Mouse (Mus musculus): ENCODE data around the gene Cyp1a2. TPM values are rescaled to one million over a fixed set of nuclear protein-coding genes. Genes with fewer than 3 reads are reported as not detected.

Gene Cyp1a2
- polyA plus RNA-seq, 1 experiment from 2014 or later, result not detected

GRCm38 (mm10) chr9:57687751-57688150, 4.2 kb upstream of the Cyp1a2 start, which contains the start of gene Cyp1a1:
Gene Cyp1a1 (plus strand): TSS chr9:57687928.
- 89% methylated on average over 2 of the region's 2 CpGs for WGBS
- H3K9me3 ChIP-seq (ENCODE audit: control insufficient read depth), result no peaks in the 10 kb centered on the region

DNA sequence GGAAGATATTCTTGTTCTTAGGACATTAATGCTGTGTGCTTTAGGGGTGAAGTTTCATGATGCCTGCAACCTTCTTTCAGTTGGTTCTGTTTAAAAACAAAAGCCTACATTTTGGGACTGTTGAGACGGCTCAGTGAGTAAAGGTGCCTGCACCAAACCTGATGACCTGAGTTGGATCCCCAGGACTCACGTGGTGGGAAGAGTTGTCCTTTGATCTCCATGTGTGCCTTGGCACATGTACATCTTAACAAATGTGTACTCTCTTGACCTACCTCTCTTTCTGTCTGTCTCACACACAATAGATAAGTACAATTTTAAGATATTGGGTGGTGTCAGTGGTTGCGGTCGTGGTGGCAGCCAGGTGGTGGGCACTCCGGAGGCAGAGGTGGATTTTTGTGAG, 2.5 kb upstream of the Cyp1a2 start:
- whole genome bisulfite sequencing, result 83% methylated on average over 5 of the region's 5 CpGs
- Histone ChIP-seq H3K4me2 (replicated peaks; ENCODE audit: low read depth) (no peak overlapping the region), H3K36me3 (ENCODE audit: control insufficient read depth, insufficient read depth) (no peaks in the 10 kb centered on the region), H3K4me3 (ENCODE audit: low read depth, low read length) (no peak overlapping the region), H3K9me3 (ENCODE audit: control insufficient read depth) (no peaks in the 10 kb centered on the region), H3K27ac (ENCODE audit: low read depth, low read length) (no peak overlapping the region), H3K9ac (ENCODE audit: low read depth, low read length) (no peak overlapping the region), H3K4me1 (replicated peaks; ENCODE audit: control insufficient read depth, insufficient read depth, low read length) (no peaks in the 10 kb centered on the region), H3K27me3 (replicated peaks; ENCODE audit: control insufficient read depth, insufficient read depth, low read length) (no peaks in the 10 kb centered on the region)
- ATAC-seq, result no peak
- TF ChIP-seq CTCF (IDR thresholded peaks at IDR 0.05; ENCODE audit: low read depth), result no peak

More at GRCm38 (mm10) chr9:57687751-57688150, 4.2 kb upstream of the Cyp1a2 start, which contains the start of gene Cyp1a1:
- Histone ChIP-seq H3K27me3 (replicated peaks; ENCODE audit: control insufficient read depth, insufficient read depth, low read length) (no peaks in the 10 kb centered on the region), H3K9ac (ENCODE audit: low read depth, low read length) (no peak within 1 kb of the TSS), H3K4me2 (replicated peaks; ENCODE audit: low read depth) (no peak within 1 kb of the TSS), H3K27ac (ENCODE audit: low read depth, low read length) (no peak within 1 kb of the TSS), H3K4me1 (replicated peaks; ENCODE audit: control insufficient read depth, insufficient read depth, low read length) (no peaks in the 10 kb centered on the region), H3K36me3 (ENCODE audit: control insufficient read depth, insufficient read depth) (no peaks in the 10 kb centered on the region), H3K4me3 (ENCODE audit: low read depth, low read length) (no peak within 1 kb of the TSS)
- ATAC-seq, result no peak
- TF ChIP-seq CTCF (IDR thresholded peaks at IDR 0.05; ENCODE audit: low read depth), result no peak

DNA sequence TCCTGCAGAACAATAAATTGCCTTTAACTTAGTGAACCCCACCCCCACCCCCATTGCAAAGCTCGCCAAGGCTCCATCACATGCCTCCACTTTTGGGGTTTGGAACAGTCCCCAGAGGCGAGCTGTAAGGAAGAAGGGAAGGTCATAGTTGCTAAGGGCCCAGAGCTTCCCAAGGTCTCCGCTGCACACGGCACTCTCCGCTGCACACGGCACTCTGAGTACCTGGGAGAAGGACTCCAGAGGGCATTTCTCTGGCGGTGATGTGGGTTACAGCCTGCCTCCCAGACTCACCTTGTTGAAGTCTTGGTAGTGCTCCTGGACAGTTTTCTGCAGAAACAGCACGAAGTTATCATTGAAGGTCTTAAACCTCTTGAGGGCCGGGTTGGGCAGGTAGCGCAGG, 2.1 kb downstream of the Cyp1a2 start:
- H3K36me3 ChIP-seq (ENCODE audit: control insufficient read depth, insufficient read depth), result no peaks in the 10 kb centered on the region
- 81% methylated on average over 10 of the region's 10 CpGs for WGBS
- no peaks in the 10 kb centered on the region for H3K4me1 ChIP-seq (replicated peaks; ENCODE audit: control insufficient read depth, insufficient read depth, low read length)
- H3K4me3 ChIP-seq (ENCODE audit: low read depth, low read length), result no peak overlapping the region
- no peaks in the 10 kb centered on the region for H3K27me3 ChIP-seq (replicated peaks; ENCODE audit: control insufficient read depth, insufficient read depth, low read length)
- H3K4me2 ChIP-seq (replicated peaks; ENCODE audit: low read depth), result no peak overlapping the region
- TF ChIP-seq CTCF (IDR thresholded peaks at IDR 0.05; ENCODE audit: low read depth), result no peak
- no peak overlapping the region for H3K9ac ChIP-seq (ENCODE audit: low read depth, low read length)
- H3K27ac ChIP-seq (ENCODE audit: low read depth, low read length), result no peak overlapping the region
- no peaks in the 10 kb centered on the region for H3K9me3 ChIP-seq (ENCODE audit: control insufficient read depth)
- ATAC-seq, result no peak

DNA sequence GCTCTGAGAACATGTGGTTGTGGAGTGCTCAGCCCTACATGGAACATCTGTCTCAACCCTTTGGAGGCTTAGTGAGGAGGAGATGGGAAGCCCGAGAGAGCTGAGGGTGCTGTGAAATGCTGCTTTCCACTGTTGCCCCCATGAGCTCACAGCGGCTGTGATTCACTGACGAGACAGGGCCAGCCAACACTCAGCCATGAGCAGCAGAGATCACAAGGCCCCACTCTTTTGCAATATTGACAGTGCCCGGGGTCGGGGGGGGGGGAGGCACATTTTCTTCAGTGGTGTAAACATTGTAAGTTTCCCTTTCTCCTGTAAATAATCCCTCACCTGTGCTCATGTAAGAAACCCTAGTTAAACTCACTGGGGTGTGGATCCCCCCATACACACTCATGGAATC, 12.0 kb downstream of the Cyp1a2 start:
- no peak for TF ChIP-seq CTCF (IDR thresholded peaks at IDR 0.05; ENCODE audit: low read depth)
- Histone ChIP-seq H3K4me3 (ENCODE audit: low read depth, low read length) (no peak overlapping the region), H3K27ac (ENCODE audit: low read depth, low read length) (no peak overlapping the region), H3K9me3 (ENCODE audit: control insufficient read depth) (no peaks in the 10 kb centered on the region), H3K27me3 (replicated peaks; ENCODE audit: control insufficient read depth, insufficient read depth, low read length) (no peaks in the 10 kb centered on the region), H3K4me2 (replicated peaks; ENCODE audit: low read depth) (no peak overlapping the region), H3K36me3 (ENCODE audit: control insufficient read depth, insufficient read depth) (no peaks in the 10 kb centered on the region), H3K9ac (ENCODE audit: low read depth, low read length) (no peak overlapping the region), H3K4me1 (replicated peaks; ENCODE audit: control insufficient read depth, insufficient read depth, low read length) (peaks cover 9% of the 10 kb centered on the region; the same call in 1 of the 2 replicates)
- no peak for ATAC-seq
- 78% methylated on average over 5 of the region's 5 CpGs for WGBS

DNA sequence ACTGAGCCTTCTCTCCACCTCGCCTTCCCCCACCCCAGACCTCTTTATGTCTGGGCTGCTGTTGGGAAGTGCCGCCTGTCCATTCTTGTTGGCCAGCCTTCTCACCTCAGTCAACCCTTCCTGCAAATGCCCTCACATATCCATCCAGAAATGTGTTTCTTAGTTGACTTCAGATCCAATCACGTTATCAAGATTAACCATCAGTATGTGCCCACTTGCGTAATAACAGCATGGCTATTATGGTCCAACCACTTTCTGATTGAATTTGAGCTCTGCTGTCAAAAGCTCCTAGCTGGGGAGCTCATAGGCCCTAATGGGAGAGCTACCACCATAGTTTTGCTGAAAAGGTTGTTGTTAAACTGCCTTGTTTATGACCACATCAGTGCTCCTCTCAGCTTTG, 12.5 kb downstream of the Cyp1a2 start:
- 88% methylated on average over 4 of the region's 4 CpGs for WGBS
- Histone ChIP-seq H3K4me3 (ENCODE audit: low read depth, low read length) (no peak overlapping the region), H3K36me3 (ENCODE audit: control insufficient read depth, insufficient read depth) (no peaks in the 10 kb centered on the region), H3K4me2 (replicated peaks; ENCODE audit: low read depth) (no peak overlapping the region), H3K9me3 (ENCODE audit: control insufficient read depth) (no peaks in the 10 kb centered on the region), H3K9ac (ENCODE audit: low read depth, low read length) (no peak overlapping the region), H3K27me3 (replicated peaks; ENCODE audit: control insufficient read depth, insufficient read depth, low read length) (no peaks in the 10 kb centered on the region), H3K27ac (ENCODE audit: low read depth, low read length) (no peak overlapping the region), H3K4me1 (replicated peaks; ENCODE audit: control insufficient read depth, insufficient read depth, low read length) (peaks cover 9% of the 10 kb centered on the region; the same call in 1 of the 2 replicates)
- ATAC-seq, result no peak
- TF ChIP-seq CTCF (IDR thresholded peaks at IDR 0.05; ENCODE audit: low read depth), result no peak

DNA sequence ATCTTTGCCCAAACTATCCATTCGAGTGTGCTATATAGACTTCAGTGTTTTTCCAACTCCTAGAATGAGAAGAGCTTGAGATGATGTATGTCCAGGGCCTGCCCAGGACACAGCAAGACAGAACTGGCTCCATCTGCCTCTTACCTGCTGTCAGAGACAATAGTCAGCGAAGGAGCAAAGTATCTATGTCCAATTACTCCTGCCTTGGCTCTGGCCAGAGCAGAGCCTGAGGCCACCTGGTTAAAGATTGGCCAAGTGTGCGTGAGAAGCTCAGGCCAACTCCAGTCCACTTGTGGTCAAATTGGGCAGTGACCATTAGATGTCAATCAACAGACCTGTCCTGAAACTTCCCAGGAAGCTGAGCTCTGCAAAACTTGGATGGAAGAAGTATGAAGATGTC, 13.9 kb downstream of the Cyp1a2 start:
- ATAC-seq, result no peak
- WGBS, result 78% methylated on average over 3 of the region's 3 CpGs
- no peak for TF ChIP-seq CTCF (IDR thresholded peaks at IDR 0.05; ENCODE audit: low read depth)

DNA sequence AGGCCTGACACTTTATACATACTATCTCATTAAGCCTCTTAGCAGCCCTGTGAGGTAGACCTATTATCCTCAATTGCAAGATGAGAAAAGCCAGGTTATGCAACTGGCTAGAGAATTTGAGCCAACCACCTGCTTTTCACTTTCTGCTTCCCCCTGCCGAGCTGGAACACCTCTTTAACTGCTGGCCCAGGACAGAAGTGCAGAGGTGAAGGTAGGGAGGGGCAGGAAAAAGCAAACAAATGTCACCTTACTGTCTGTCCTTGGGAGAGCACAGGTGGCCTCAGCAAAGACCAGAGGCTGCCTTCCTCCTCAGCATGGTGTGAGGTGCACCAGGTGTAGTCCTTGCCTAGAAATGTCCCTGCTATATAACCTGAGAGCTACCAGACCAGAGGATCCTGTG, 15.2 kb downstream of the Cyp1a2 start:
- H3K4me1 ChIP-seq (replicated peaks; ENCODE audit: control insufficient read depth, insufficient read depth, low read length), result peaks cover 9% of the 10 kb centered on the region; the same call in 1 of the 2 replicates
- no peak for ATAC-seq
- no peaks in the 10 kb centered on the region for H3K36me3 ChIP-seq (ENCODE audit: control insufficient read depth, insufficient read depth)
- no peak for TF ChIP-seq CTCF (IDR thresholded peaks at IDR 0.05; ENCODE audit: low read depth)
- WGBS, result 12% methylated on average over 1 of the region's 1 CpGs
- no peak overlapping the region for H3K9ac ChIP-seq (ENCODE audit: low read depth, low read length)
- H3K9me3 ChIP-seq (ENCODE audit: control insufficient read depth), result no peaks in the 10 kb centered on the region
- H3K27ac ChIP-seq (ENCODE audit: low read depth, low read length), result no peak overlapping the region
- H3K27me3 ChIP-seq (replicated peaks; ENCODE audit: control insufficient read depth, insufficient read depth, low read length), result no peaks in the 10 kb centered on the region
- H3K4me2 ChIP-seq (replicated peaks; ENCODE audit: low read depth), result no peak overlapping the region
- no peak overlapping the region for H3K4me3 ChIP-seq (ENCODE audit: low read depth, low read length)

More for the DNA sequence above, 13.9 kb downstream of the Cyp1a2 start:
- Histone ChIP-seq H3K36me3 (ENCODE audit: control insufficient read depth, insufficient read depth) (no peaks in the 10 kb centered on the region), H3K4me2 (replicated peaks; ENCODE audit: low read depth) (no peak overlapping the region), H3K4me1 (replicated peaks; ENCODE audit: control insufficient read depth, insufficient read depth, low read length) (peaks cover 9% of the 10 kb centered on the region; the same call in 1 of the 2 replicates), H3K27ac (ENCODE audit: low read depth, low read length) (no peak overlapping the region), H3K4me3 (ENCODE audit: low read depth, low read length) (no peak overlapping the region), H3K27me3 (replicated peaks; ENCODE audit: control insufficient read depth, insufficient read depth, low read length) (no peaks in the 10 kb centered on the region), H3K9ac (ENCODE audit: low read depth, low read length) (no peak overlapping the region), H3K9me3 (ENCODE audit: control insufficient read depth) (no peaks in the 10 kb centered on the region)

Data from intestine, postnatal 0 days (tissue).